Mouse (Mus musculus): ENCODE data around the gene Trim25. TPM values are rescaled to one million over a fixed set of nuclear protein-coding genes. Genes with fewer than 3 reads are reported as not detected.

The Trim25 gene
- polyA plus RNA-seq, 1 experiment from 2014 or later, result 2.8 TPM

- Histone ChIP-seq H3K4me3 (no peak overlapping the region), H3K36me3 (no peaks in the 10 kb centered on the region), H3K9me3 (no peaks in the 10 kb centered on the region), H3K4me1 (no peaks in the 10 kb centered on the region), H3K27ac (replicated peaks) (no peak overlapping the region), H3K9ac (replicated peaks) (no peak overlapping the region), H3K27me3 (no peaks in the 10 kb centered on the region), H3K4me2 (replicated peaks) (no peak overlapping the region)
- 89% methylated on average over 5 of the region's 5 CpGs for WGBS
- no peak for ATAC-seq (replicated peaks)
These were observed 13.1 kb downstream of the Trim25 start for GRCm38 (mm10) chr11:89012241-89012640.

GRCm38 (mm10) chr11:89017514-89018182, 18.5 kb downstream of the Trim25 start:
- H3K36me3 ChIP-seq, result no peaks in the 10 kb centered on the region
- no peaks in the 10 kb centered on the region for H3K27me3 ChIP-seq
- no peaks in the 10 kb centered on the region for H3K9me3 ChIP-seq
- no peak overlapping the region for H3K4me2 ChIP-seq (replicated peaks)
- no peak for ATAC-seq (replicated peaks)
- H3K9ac ChIP-seq (replicated peaks), result no peak overlapping the region
- no peak overlapping the region for H3K27ac ChIP-seq (replicated peaks)
- no peaks in the 10 kb centered on the region for H3K4me1 ChIP-seq
- no peak overlapping the region for H3K4me3 ChIP-seq
- 93% methylated on average over 9 of the region's 9 CpGs for WGBS

GRCm38 (mm10) chr11:89020681-89021305, 21.6 kb downstream of the Trim25 start:
- Histone ChIP-seq H3K4me2 (replicated peaks) (no peak overlapping the region), H3K9ac (replicated peaks) (no peak overlapping the region), H3K9me3 (no peaks in the 10 kb centered on the region), H3K27ac (replicated peaks) (no peak overlapping the region), H3K4me1 (no peaks in the 10 kb centered on the region), H3K36me3 (no peaks in the 10 kb centered on the region), H3K4me3 (no peak overlapping the region), H3K27me3 (no peaks in the 10 kb centered on the region)
- WGBS, result 74% methylated on average over 9 of the region's 9 CpGs
- no peak for ATAC-seq (replicated peaks)

- H3K27me3 ChIP-seq, result no peaks in the 10 kb centered on the region
- H3K36me3 ChIP-seq, result no peaks in the 10 kb centered on the region
- no peak overlapping the region for H3K4me3 ChIP-seq
- H3K27ac ChIP-seq (replicated peaks), result no peak overlapping the region
- 79% methylated on average over 7 of the region's 7 CpGs for whole genome bisulfite sequencing
- H3K9me3 ChIP-seq, result no peaks in the 10 kb centered on the region
- H3K9ac ChIP-seq (replicated peaks), result no peak overlapping the region
- ATAC-seq (replicated peaks), result no peak
- no peaks in the 10 kb centered on the region for H3K4me1 ChIP-seq
- H3K4me2 ChIP-seq (replicated peaks), result no peak overlapping the region
These were observed 22.5 kb downstream of the Trim25 start for GRCm38 (mm10) chr11:89021687-89022086.

- H3K9me3 ChIP-seq, result no peaks in the 10 kb centered on the region
- no peaks in the 10 kb centered on the region for H3K36me3 ChIP-seq
- H3K9ac ChIP-seq (replicated peaks), result no peak overlapping the region
- no peak overlapping the region for H3K27ac ChIP-seq (replicated peaks)
- no peak overlapping the region for H3K4me3 ChIP-seq
- 72% methylated on average over 8 of the region's 8 CpGs for WGBS
- H3K27me3 ChIP-seq, result no peaks in the 10 kb centered on the region
- ATAC-seq (replicated peaks), result no peak
- no peaks in the 10 kb centered on the region for H3K4me1 ChIP-seq
- no peak overlapping the region for H3K4me2 ChIP-seq (replicated peaks)
These were observed 23.1 kb downstream of the Trim25 start for GRCm38 (mm10) chr11:89022120-89022731.

- Histone ChIP-seq H3K9ac (replicated peaks) (no peak overlapping the region), H3K4me3 (no peak overlapping the region), H3K9me3 (no peaks in the 10 kb centered on the region), H3K27ac (replicated peaks) (no peak overlapping the region), H3K36me3 (no peaks in the 10 kb centered on the region), H3K27me3 (no peaks in the 10 kb centered on the region), H3K4me2 (replicated peaks) (no peak overlapping the region), H3K4me1 (no peaks in the 10 kb centered on the region)
- 74% methylated on average over 10 of the region's 10 CpGs for WGBS
- ATAC-seq (replicated peaks), result no peak
These were observed 24.3 kb downstream of the Trim25 start for GRCm38 (mm10) chr11:89023477-89023876.

GRCm38 (mm10) chr11:89024181-89024881, 25.2 kb downstream of the Trim25 start:
- Histone ChIP-seq H3K4me3 (no peak overlapping the region), H3K27ac (replicated peaks) (no peak overlapping the region)
- no peak for ATAC-seq (replicated peaks)

GRCm38 (mm10) chr11:89025603-89026002, 26.4 kb downstream of the Trim25 start:
- Histone ChIP-seq H3K36me3 (no peaks in the 10 kb centered on the region), H3K4me1 (no peaks in the 10 kb centered on the region), H3K27me3 (no peaks in the 10 kb centered on the region), H3K4me3 (no peak overlapping the region), H3K4me2 (replicated peaks) (no peak overlapping the region), H3K9me3 (no peaks in the 10 kb centered on the region), H3K27ac (replicated peaks) (no peak overlapping the region), H3K9ac (replicated peaks) (no peak overlapping the region)
- 81% methylated on average over 3 of the region's 3 CpGs for WGBS
- no peak for ATAC-seq (replicated peaks)

More at GRCm38 (mm10) chr11:89024181-89024881, 25.2 kb downstream of the Trim25 start:
- no peak overlapping the region for H3K9ac ChIP-seq (replicated peaks)
- H3K4me1 ChIP-seq, result no peaks in the 10 kb centered on the region
- H3K36me3 ChIP-seq, result no peaks in the 10 kb centered on the region
- WGBS, result 65% methylated on average over 11 of the region's 11 CpGs
- no peaks in the 10 kb centered on the region for H3K9me3 ChIP-seq
- H3K27me3 ChIP-seq, result no peaks in the 10 kb centered on the region
- H3K4me2 ChIP-seq (replicated peaks), result no peak overlapping the region

GRCm38 (mm10) chr11:89026117-89026516, 26.9 kb downstream of the Trim25 start:
- H3K36me3 ChIP-seq, result no peaks in the 10 kb centered on the region
- H3K4me1 ChIP-seq, result no peaks in the 10 kb centered on the region
- H3K27ac ChIP-seq (replicated peaks), result no peak overlapping the region

GRCm38 (mm10) chr11:89027955-89028361, 28.8 kb downstream of the Trim25 start:
- ATAC-seq (replicated peaks), result no peak
- Histone ChIP-seq H3K9ac (replicated peaks) (no peak overlapping the region), H3K27ac (replicated peaks) (no peak overlapping the region), H3K9me3 (no peaks in the 10 kb centered on the region), H3K36me3 (no peaks in the 10 kb centered on the region), H3K4me1 (no peaks in the 10 kb centered on the region), H3K27me3 (no peaks in the 10 kb centered on the region), H3K4me3 (no peak overlapping the region), H3K4me2 (replicated peaks) (no peak overlapping the region)
- WGBS, result 87% methylated on average over 10 of the region's 10 CpGs

More at GRCm38 (mm10) chr11:89026117-89026516, 26.9 kb downstream of the Trim25 start:
- Histone ChIP-seq H3K9me3 (no peaks in the 10 kb centered on the region), H3K4me2 (replicated peaks) (no peak overlapping the region), H3K9ac (replicated peaks) (no peak overlapping the region), H3K4me3 (no peak overlapping the region), H3K27me3 (no peaks in the 10 kb centered on the region)
- WGBS, result 91% methylated on average over 3 of the region's 3 CpGs
- ATAC-seq (replicated peaks), result no peak

- no peaks in the 10 kb centered on the region for H3K4me1 ChIP-seq
- H3K27ac ChIP-seq (replicated peaks), result no peak overlapping the region
- no peak overlapping the region for H3K4me2 ChIP-seq (replicated peaks)
- no peak overlapping the region for H3K4me3 ChIP-seq
- H3K9ac ChIP-seq (replicated peaks), result no peak overlapping the region
- 75% methylated on average over 10 of the region's 10 CpGs for WGBS
- no peak for ATAC-seq (replicated peaks)
- H3K36me3 ChIP-seq, result no peaks in the 10 kb centered on the region
- no peaks in the 10 kb centered on the region for H3K27me3 ChIP-seq
- H3K9me3 ChIP-seq, result no peaks in the 10 kb centered on the region
These were observed 29.8 kb downstream of the Trim25 start for GRCm38 (mm10) chr11:89028871-89029405.

- WGBS, result 81% methylated on average over 6 of the region's 6 CpGs
- H3K27me3 ChIP-seq, result no peaks in the 10 kb centered on the region
These were observed 31.4 kb downstream of the Trim25 start for GRCm38 (mm10) chr11:89030552-89030951.

More at GRCm38 (mm10) chr11:89030552-89030951, 31.4 kb downstream of the Trim25 start:
- H3K4me2 ChIP-seq (replicated peaks), result no peak overlapping the region
- H3K4me3 ChIP-seq, result no peak overlapping the region
- H3K27ac ChIP-seq (replicated peaks), result no peak overlapping the region
- ATAC-seq (replicated peaks), result no peak
- H3K9me3 ChIP-seq, result no peaks in the 10 kb centered on the region
- H3K9ac ChIP-seq (replicated peaks), result no peak overlapping the region
- H3K36me3 ChIP-seq, result no peaks in the 10 kb centered on the region
- H3K4me1 ChIP-seq, result no peaks in the 10 kb centered on the region

Data from forebrain, embryonic 15.5 days (tissue).